Mouse (Mus musculus): ENCODE data around the gene Naga. TPM values are rescaled to one million over a fixed set of nuclear protein-coding genes. Genes with fewer than 3 reads are reported as not detected.

Naga gene
- polyA plus RNA-seq, 1 experiment from 2014 or later, result 23.9 TPM

Other genes starting within 250 kb of the Naga start
- gene Ccdc134, start 211.0 kb downstream of the Naga start, polyA plus RNA-seq (2015; fragmentation: Nextera tagmentation; extraction: Ambion mirVana), result 17.7 and 18.4 TPM in 2 replicates
- gene Srebf2, start 191.7 kb downstream of the Naga start, polyA plus RNA-seq (2015; fragmentation: Nextera tagmentation; extraction: Ambion mirVana), result 223 and 225 TPM in 2 replicates
- 0.27 and 0.69 TPM in 2 replicates for gene Shisa8, start 126.1 kb downstream of the Naga start, polyA plus RNA-seq (2015; fragmentation: Nextera tagmentation; extraction: Ambion mirVana)
- 0.11 and 0.37 TPM in 2 replicates for gene Tnfrsf13c, start 114.6 kb downstream of the Naga start, polyA plus RNA-seq (2015; fragmentation: Nextera tagmentation; extraction: Ambion mirVana)
- 38.9 and 45.6 TPM in 2 replicates for gene Cenpm, start 94.2 kb downstream of the Naga start, polyA plus RNA-seq (2015; fragmentation: Nextera tagmentation; extraction: Ambion mirVana)
- 13.5 and 14.7 TPM in 2 replicates for gene 1500009C09Rik, start 86.5 kb downstream of the Naga start, polyA plus RNA-seq (2015; fragmentation: Nextera tagmentation; extraction: Ambion mirVana)
- gene Sept3, start 64.0 kb downstream of the Naga start, polyA plus RNA-seq (2015; fragmentation: Nextera tagmentation; extraction: Ambion mirVana), result 450 and 460 TPM in 2 replicates
- 0.15 TPM in 1 of 2 replicates, not detected in the other for gene Wbp2nl, start 40.0 kb downstream of the Naga start, polyA plus RNA-seq (2015; fragmentation: Nextera tagmentation; extraction: Ambion mirVana)
- gene Pheta2, start within 50 bp of the Naga start, polyA plus RNA-seq (2015; fragmentation: Nextera tagmentation; extraction: Ambion mirVana), result 1.4 and 1.5 TPM in 2 replicates
- gene Smdt1, start within 50 bp of the Naga start, polyA plus RNA-seq (2015; fragmentation: Nextera tagmentation; extraction: Ambion mirVana), result 292 and 313 TPM in 2 replicates
- 322 and 334 TPM in 2 replicates for gene Ndufa6, start 15.4 kb upstream of the Naga start, polyA plus RNA-seq (2015; fragmentation: Nextera tagmentation; extraction: Ambion mirVana)
- gene Cyp2d22, start 41.3 kb upstream of the Naga start, polyA plus RNA-seq (2015; fragmentation: Nextera tagmentation; extraction: Ambion mirVana), result 1.9 and 2.7 TPM in 2 replicates
- not detected in 2 replicates for gene Cyp2d11, start 55.1 kb upstream of the Naga start, polyA plus RNA-seq (2015; fragmentation: Nextera tagmentation; extraction: Ambion mirVana)
- 0.46 TPM in 1 of 2 replicates, not detected in the other for gene Cyp2d10, start 68.3 kb upstream of the Naga start, polyA plus RNA-seq (2015; fragmentation: Nextera tagmentation; extraction: Ambion mirVana)
- gene Cyp2d9, start 94.5 kb upstream of the Naga start, polyA plus RNA-seq (2015; fragmentation: Nextera tagmentation; extraction: Ambion mirVana), result not detected in 2 replicates
- not detected in 2 replicates for gene Cyp2d12, start 216.1 kb upstream of the Naga start, polyA plus RNA-seq (2015; fragmentation: Nextera tagmentation; extraction: Ambion mirVana)